Mouse (Mus musculus) natural killer cell, adult 2 months (primary cell): ENCODE measurements around the gene Xrcc6.
A peak's percentile ranks its signal among the peaks of the same experiment; 100 is the strongest.
"Not testable (repeated sequence)": the region's sequence is repeated elsewhere in the genome, so short reads cannot be mapped to it uniquely, and the experiment has no call there.

Experiments
- DNase-seq, 2 experiments: peaks; one replicate each; pipeline ENCODE4 v3.0.0; 2022; ENCODE audit warnings: low spot score in 2 of 2

The Xrcc6 gene

DNA sequence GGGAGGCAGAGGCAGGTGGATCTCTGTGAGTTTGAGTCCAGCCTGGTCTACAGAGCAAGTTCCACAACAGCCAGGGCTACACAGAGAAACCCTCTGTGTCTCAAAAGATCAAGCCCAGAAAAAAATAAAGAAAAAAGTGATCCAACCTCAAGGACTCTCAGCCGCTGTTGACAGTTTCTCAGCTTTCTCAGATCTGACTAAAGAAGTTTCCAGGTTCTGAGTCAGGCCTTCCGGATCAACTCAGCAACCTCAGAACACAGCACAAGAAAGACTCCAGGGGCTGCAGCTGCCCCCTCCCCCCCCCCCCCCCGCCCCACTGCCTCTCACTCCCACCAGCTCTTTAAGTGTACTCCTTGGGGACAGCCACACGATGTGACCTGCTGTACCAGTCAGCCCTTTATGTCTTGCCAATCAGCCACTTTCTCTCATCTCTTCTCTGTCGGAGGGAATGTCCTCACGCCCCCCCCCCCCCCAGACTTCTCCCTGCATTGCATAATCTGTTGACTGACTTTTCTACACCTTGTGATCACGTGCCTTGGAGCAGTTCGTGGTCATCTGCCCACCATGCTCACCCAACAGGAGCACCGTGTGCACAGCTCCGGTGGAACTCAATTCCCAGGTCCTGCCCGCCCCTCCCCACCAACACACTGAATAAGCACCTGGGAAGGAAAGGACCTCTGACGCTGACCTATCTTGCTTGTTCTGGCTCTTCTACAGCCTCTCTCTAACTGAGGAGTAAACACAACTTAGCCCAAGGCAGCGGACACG lies 21.4 kb upstream of the Xrcc6 start:
- DNase-seq = no peak

GRCm38 (mm10) chr15:81967821-81968220 lies 19.8 kb upstream of the Xrcc6 start:
- DNase-seq = no peak

GRCm38 (mm10) chr15:81968447-81968846 lies 19.2 kb upstream of the Xrcc6 start:
- no peak for DNase-seq

DNA sequence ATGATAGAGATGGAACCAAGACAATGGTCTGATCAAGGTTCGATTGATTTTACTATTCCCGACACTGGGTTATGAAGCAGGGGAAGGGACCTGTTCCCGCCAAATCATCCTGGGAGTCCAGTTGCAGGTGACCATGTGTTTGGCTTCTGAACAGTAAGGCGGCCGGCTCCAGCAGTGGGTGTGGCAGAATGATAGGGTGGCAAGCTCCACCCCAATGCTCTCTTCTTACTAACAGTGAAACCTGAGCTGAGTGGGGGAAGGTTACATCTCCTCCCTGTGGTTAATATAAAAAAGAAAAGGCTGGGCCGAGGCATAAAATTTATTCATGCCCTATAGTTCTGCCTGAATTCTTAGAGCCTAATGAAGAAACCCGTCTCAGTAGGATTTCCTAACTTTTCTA lies 18.5 kb upstream of the Xrcc6 start:
- DNase-seq = no peak

- DNase-seq = not testable (repeated sequence)
Observed at GRCm38 (mm10) chr15:81969635-81970034, 18.0 kb upstream of the Xrcc6 start.

GRCm38 (mm10) chr15:81970498-81970897 lies 17.1 kb upstream of the Xrcc6 start:
- DNase-seq = not testable (repeated sequence)

- DNase-seq = not testable (repeated sequence)
Observed at GRCm38 (mm10) chr15:81975156-81975555, 12.5 kb upstream of the Xrcc6 start.

GRCm38 (mm10) chr15:81980321-81980720 lies 7.3 kb upstream of the Xrcc6 start, which contains the start of gene 1700029P11Rik:
TSS of gene 1700029P11Rik (plus strand) at chr15:81980540.
- DNase-seq = no peak

DNA sequence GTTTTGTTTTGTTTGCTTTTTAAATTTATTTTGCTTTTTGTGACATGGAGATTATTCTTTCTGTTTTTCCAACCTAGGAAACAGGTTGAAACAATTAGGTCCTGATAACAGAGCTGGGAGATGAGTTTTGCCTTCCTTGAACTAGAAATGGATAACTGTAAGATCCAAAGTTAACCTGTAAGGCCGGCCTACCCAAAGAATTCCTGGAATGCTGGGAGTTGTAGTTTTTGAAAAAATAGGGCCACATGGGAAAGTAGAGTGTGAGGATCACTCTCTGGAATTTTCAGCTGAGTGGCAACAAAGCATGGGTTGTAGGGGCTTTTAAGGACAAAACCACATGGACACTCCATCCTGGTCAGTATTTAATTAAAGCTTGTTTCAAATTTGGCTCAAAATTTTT lies 5.5 kb upstream of the Xrcc6 start:
- no peak for DNase-seq

- DNase-seq = no peak
Observed at GRCm38 (mm10) chr15:81985267-81986161, 2.1 kb upstream of the Xrcc6 start.

DNA sequence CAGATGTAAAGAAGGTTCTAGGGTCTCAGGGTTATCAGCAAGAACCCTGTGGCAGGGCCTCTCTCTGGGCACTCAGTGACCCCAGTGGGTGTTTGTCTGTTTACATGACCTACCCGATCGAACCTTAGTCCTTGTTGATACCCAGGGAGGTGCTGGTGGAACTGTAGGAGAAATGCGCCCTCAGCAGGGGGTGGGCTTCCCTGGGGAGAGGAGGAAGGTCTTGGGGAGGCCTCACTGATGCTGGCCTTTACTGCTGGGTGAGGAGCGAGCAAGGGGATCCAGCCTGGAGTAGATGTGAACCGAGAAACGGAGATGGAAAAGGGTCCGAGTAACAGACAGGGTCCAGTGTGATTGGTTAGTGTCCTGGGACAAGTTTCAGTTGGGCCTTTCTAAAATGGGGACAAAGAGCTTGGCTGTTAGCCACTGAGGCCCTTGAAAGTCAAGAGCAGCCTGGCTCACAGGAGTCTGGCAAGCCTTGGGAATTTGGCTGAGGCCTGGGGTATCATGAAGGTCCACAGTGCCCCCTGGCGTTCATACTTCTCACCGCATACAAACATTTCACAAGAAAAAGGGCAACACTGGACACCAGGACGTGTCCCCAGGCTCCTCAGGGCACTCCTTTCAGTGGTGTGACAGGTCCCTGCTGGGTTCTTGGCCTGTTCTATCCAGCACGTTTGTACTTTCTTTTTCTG lies 1.9 kb downstream of the Xrcc6 start:
- DNase-seq = peak; percentile 43 to 64

DNA sequence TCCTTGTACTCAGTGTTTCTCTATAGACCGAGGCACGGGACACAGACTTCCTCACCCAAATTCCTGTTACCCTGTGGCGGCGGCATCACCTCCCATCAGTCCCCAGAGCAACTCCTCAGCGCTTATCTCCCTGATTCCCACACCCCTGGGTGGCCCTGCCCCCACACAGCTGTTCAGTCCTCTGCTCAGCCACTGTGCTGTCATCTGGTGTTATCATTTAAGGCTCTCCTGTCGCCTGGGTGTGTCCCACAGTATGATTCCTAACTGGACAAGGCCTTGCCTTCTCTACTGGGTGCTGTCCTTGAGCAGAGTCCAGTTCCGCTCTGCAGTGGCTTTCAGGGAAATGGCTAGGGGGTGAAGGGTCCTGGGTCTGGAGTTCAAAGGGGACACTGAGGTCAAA lies 2.9 kb downstream of the Xrcc6 start:
- DNase-seq = no peak

DNA sequence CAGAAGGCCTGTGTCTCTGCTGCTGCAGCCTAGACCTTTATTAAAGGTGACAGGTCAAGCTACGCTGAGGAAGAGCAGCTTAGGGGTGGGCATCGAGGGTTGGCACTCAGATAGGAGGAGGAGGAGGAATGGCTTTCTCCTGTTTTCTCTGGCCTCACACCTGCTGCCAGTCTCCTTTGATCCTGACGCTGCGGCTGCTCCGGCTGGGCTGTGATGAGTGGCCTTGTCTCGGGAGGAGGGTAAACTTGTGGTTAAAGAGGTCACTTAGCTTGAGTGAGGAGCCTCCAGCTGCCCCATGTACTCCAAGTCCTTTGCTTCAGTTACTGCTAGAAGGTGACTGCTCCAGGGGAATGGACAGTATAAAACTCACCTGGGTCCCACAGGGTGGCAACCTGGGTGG lies 6.4 kb downstream of the Xrcc6 start:
- no peak for DNase-seq

DNA sequence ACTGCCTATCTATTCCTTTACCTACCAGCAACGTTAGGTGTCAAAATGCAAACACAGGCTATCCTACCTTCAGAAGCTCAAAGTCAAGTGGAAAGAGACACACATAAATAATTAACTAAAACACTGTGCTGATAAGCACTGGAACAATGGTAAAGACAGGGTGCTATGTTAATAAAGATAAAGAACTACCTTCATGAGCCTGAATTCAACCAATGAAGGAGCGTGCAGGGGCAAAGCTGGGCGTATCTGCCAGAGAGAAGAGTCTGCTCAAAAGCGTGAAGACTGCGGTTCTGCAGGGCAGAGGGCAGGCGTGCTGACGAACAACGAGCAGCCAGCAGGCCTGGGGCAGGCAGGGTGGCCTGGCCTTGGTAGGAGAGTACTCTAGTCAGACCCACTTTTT lies 16.6 kb downstream of the Xrcc6 start:
- DNase-seq = no peak

DNA sequence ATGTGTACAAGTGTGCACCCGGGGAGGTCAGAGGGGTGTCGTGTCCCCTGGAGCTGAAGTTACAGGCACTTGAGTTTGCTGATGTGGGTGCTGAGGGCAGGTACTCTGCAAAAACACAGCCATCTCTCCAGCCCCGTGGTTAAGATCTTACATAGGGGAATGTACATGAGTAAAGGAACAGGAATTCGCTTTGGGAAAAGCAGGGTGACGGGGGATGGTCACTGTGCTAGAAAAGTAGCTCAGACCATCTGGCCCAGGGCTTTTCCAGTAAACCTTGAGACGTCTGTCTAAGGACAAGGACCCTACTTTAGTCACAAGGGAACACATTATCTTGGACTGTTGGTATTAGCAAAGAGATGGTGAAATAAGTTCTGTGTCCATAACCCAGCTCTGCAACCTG lies 24.3 kb downstream of the Xrcc6 start:
- DNase-seq = no peak

GRCm38 (mm10) chr15:82014745-82015391 lies 27.2 kb downstream of the Xrcc6 start:
- no peak for DNase-seq

DNA sequence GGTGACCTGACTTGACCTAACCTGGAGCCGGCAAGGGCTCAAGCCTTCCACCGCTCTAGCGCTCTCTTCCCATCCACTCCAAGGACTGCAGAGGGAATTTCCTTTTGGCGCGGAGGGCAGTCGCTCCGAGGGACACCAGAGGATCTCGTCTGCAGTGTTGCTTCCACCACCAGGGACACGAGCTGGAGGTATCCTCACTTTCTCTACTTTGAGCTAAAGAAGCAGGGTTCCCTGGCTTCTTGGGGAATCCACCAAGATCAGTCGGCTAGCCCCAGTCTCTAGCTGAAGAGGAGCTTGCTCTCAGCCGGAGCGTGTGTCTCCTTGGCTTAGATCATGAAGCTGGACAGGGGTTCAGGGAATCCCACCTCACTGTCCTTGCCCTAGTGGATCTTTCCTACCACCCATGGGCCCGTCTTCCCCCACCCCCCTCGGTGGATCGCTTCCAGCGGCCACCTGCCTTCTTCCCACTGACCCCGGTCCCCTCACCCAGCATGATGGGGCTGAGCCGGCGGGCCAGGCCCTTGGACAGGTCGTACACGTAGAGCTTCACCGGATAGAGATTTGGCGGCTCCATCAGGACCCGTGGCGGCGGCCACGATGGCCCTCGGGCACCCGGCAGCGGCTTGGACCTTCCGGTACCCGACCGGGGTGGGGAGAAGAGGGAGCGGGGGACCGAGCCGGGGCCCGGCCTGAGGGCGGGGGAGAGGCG lies 27.9 kb downstream of the Xrcc6 start:
- peak; percentile 5 to 8 for DNase-seq

DNA sequence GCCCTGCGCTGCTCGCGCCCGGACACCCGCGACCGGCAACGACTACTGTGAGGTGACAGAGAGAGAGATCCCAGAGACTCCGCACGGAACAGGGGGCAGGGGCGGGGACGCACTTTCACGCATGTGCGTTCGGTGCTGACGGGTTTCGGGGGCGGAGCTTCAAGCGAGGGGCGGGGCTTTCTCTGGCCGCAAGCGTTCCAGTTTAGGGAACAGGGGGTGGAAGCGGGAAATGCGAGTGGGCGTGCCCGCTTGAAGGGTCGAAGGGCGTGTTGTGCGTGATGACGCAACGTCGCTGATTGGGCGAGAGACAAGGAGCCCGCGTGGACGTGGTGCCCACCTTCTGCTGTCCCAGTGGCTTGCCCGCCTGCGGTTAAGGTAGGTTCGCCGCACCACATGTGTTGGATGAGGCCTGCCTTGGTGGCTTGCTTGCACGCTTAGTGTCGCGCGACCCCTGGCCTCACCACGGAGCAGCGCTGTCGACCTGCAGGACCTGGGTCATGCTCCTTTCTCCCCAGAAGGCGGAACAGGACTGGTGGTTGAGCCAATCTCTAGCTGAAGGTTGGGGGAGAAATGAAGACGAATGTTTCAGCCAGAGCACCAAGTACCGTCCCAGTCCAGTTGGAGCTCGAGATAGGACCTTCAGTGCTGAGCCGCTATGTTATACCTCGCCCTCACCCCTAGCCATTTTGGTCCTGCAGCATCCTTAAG lies 28.6 kb downstream of the Xrcc6 start:
- peak; percentile 97 to 99 for DNase-seq

DNA sequence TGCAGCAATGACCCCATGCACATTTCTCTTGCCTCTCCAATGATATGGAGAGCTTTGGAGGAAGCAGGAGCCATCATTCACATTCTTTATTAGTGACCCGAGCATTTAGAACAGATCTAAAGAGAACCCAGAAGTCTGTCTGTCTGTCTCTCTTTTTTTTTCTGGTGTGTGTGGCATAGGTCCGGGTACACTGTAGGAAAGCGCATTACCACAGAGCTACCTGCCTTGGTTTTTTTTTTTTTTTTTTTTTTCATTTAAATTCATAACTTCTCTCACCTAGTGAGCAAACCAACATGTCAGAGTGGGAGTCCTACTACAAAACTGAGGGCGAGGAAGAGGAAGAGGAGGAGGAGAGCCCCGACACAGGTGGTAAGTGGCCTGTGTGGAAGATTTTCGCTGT lies 29.2 kb downstream of the Xrcc6 start:
- no peak for DNase-seq

DNA sequence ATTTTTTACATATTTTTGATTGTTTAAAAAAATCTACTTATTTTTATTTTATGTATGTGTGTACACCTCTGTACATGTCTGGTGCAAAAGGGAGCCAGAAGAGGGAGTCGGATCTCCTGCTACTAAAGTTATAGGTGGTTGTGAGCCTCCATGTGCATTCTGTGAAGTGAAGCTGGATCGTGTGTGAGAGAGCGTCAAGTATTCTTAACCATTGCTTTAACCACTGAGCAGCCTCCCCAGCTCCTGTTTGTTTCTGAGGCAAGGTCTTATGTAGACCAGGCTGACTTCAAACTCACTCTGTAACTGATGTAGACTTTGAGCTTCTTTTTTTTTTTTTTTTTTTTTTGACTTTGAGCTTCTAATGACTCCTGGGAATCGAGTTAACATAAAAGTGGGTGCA lies 29.8 kb downstream of the Xrcc6 start:
- no peak for DNase-seq
